Mouse (Mus musculus) embryonic facial prominence, embryonic 11.5 days (tissue): Measurements from ENCODE around the gene Odf2. TPM values are rescaled to one million over a fixed set of nuclear protein-coding genes. Genes with fewer than 3 reads are reported as not detected.

Experiments used
- ATAC-seq: fragments of 200-750 bp; cut with Nextera tagmentation; replicated peaks from 2 replicates; pipeline ENCODE4 v1.8.0; 2017; ENCODE audit warnings: low read depth; ENCODE audit not compliant: insufficient number of reproducible peaks, low FRiP score, low TSS enrichment
- DNase-seq: peaks from one replicate; pipeline ENCODE4 v3.0.0-alpha.2; 2015; ENCODE audit warnings: low spot score
- H3K27ac ChIP-seq: fragments of 300-500 bp; sonication (generic); replicated peaks from 2 replicates; pipeline ENCODE4 v1.5.1; 2014; ENCODE audit warnings: mild to moderate bottlenecking, low read depth, low read length, control low read depth
- H3K27me3 ChIP-seq: fragments of 300-500 bp; sonication (generic); 2 replicates; pipeline ENCODE4 v1.6.1; 2014; ENCODE audit warnings: mild to moderate bottlenecking, low read length, moderate library complexity, mixed read lengths; ENCODE audit not compliant: control insufficient read depth, insufficient read depth
- H3K36me3 ChIP-seq: fragments of 300-500 bp; sonication (generic); replicated peaks from 2 replicates; pipeline ENCODE4 v1.6.1; 2014; ENCODE audit warnings: low read depth, mild to moderate bottlenecking, low read length, moderate library complexity, mixed read lengths; ENCODE audit not compliant: control insufficient read depth, insufficient read depth
- H3K4me1 ChIP-seq: fragments of 300-500 bp; sonication (generic); 2 replicates; pipeline ENCODE4 v1.6.1; 2014; ENCODE audit warnings: low read length, mixed read lengths; ENCODE audit not compliant: control insufficient read depth, insufficient read depth
- H3K4me2 ChIP-seq: fragments of 300-500 bp; sonication (generic); 2 replicates; pipeline ENCODE4 v1.6.1; 2014; ENCODE audit warnings: low read depth, mild to moderate bottlenecking, control low read depth, low read length, moderate library complexity
- H3K4me3 ChIP-seq: fragments of 300-500 bp; sonication (generic); 2 replicates; pipeline ENCODE4 v1.5.1; 2014; ENCODE audit warnings: low read depth, low read length, control low read depth
- H3K9ac ChIP-seq: fragments of 300-500 bp; sonication (generic); replicated peaks from 2 replicates; pipeline ENCODE4 v1.6.1; 2014; ENCODE audit warnings: mild to moderate bottlenecking, control low read depth, low read length
- H3K9me3 ChIP-seq: fragments of 300-500 bp; sonication (generic); replicated peaks from 2 replicates; pipeline ENCODE4 v1.6.1; 2016; ENCODE audit warnings: mild to moderate bottlenecking, low read length, inconsistent platforms, mixed read lengths; ENCODE audit not compliant: control insufficient read depth
- WGBS: fragments of 180-500 bp; shearing (Covaris S2); extraction: QIAGEN DNeasy Blood & Tissue Kit; methylation state at CpG from one replicate; pipeline ENCODE4 v1.1.7; 2014; 5-methylcytosine and 5-hydroxymethylcytosine counted together
- microRNA-seq: library from miRNA; unstranded; fragments of <30 nt; microRNA quantifications from one replicate; pipeline ENCODE4, GENCODE M21; 2016; ENCODE audit warnings: borderline number of aligned reads
- polyA plus RNA-seq: library from polyadenylated mRNA; unstranded; fragments of >200 nt; fragmentation: Nextera tagmentation; extraction: Ambion mirVana; gene quantifications from 2 replicates; pipeline ENCODE4 v1.2.1, GENCODE M21; 2014

Odf2 gene
- polyA plus RNA-seq, 1 experiment from 2014 or later, result 69.8 TPM

DNA sequence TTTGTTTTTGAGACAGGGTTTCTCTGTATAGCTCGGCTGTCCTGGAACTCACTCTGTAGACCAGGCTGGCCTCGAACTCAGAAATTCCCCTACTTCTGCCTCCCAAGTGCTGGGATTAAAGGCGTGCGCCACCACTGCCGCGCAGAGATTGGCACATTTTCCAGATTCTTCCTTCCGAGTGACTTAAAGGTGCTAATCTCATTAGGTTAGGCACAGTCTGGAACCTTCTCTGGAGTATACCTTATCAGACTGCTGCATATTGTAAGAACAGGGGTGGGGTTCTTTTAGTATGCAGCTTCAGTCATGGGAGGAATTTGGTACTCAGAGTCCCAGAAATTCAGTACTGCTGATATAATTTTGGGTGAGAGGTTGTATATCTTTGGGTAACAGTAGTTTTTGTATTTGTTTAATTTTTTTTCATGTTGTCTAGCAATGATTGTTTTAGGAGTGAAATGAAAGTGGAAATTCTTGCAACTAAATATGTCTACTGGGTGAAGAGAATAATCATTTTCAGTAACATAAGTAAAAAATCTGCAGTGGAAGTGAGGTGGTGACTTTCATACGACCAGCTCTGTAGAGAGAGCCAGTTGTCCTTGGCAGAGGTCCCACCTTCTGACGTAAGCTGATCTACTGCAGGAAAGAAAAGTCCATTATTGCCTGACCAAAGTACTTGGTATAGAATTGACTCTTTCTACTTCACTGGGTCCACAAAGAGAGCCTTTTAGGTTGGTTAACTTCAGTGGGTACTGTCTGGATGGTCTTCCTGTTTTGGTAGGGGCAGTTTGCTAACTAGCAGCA, 83.0 kb downstream of the Odf2 start:
- WGBS, result 88% methylated on average over 9 of the region's 9 CpGs

DNA sequence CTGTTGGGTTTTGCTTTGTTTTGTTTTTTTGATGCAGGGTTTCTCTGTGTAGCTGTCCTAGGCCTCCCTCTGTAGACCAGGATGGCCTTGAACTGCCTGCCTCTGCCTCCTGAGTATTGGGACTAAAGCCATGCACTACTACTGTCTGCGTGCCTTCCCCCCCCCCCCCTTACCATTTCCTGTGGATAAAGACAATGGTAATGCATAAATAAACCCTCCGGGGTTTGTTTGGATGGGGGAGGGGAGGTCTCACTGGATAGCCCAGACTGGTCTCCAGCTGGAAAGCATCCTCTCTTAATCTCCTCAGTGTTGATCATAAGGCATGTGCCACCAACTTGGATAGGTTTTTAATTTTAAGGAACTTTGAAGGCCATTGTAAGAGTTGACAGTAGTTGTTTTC, 84.5 kb downstream of the Odf2 start:
- ATAC-seq, result no peak
- 9% methylated on average over 2 of the region's 2 CpGs for WGBS

More for the DNA sequence above, 83.0 kb downstream of the Odf2 start:
- Histone ChIP-seq H3K4me3 (no peak overlapping the region), H3K36me3 (no peaks in the 10 kb centered on the region; the same call in 1 of the 2 replicates), H3K27ac (no peak overlapping the region), H3K4me2 (no peak overlapping the region), H3K9me3 (no peaks in the 10 kb centered on the region), H3K27me3 (no peaks in the 10 kb centered on the region), H3K4me1 (no peaks in the 10 kb centered on the region), H3K9ac (no peak overlapping the region)
- DNase-seq (no peak), ATAC-seq (no peak)

DNA sequence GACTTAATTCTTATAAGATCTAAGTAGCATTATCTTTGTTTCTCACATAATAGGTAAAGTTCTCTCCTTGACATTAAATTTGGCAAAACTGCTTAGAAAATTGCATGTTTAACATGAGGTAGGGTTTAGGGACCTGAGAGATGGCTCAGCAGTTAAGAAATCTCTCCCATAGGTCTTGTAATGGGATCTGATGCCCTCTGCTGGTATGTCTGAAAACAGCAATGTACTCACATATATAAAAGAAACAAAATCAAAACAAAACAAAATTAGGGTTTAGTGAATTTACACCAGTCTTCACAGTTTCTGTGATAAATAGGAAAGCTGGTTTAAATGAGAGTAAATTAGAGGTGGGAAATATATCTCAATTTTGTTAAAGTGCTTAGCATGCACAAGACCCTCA, 88.3 kb downstream of the Odf2 start:
- Histone ChIP-seq H3K4me2 (no peak overlapping the region), H3K9me3 (no peaks in the 10 kb centered on the region), H3K4me1 (no peaks in the 10 kb centered on the region), H3K9ac (no peak overlapping the region), H3K36me3 (no peaks in the 10 kb centered on the region; the same call in none of the 2 replicates), H3K27me3 (no peaks in the 10 kb centered on the region), H3K27ac (no peak overlapping the region), H3K4me3 (no peak overlapping the region)
- DNase-seq (peak; percentile 74), ATAC-seq (no peak)

More for the DNA sequence above, 84.5 kb downstream of the Odf2 start:
- no peak for DNase-seq
- no peaks in the 10 kb centered on the region for H3K27me3 ChIP-seq
- H3K4me2 ChIP-seq, result no peak overlapping the region
- no peak overlapping the region for H3K9ac ChIP-seq
- H3K9me3 ChIP-seq, result no peaks in the 10 kb centered on the region
- no peak overlapping the region for H3K4me3 ChIP-seq
- no peak overlapping the region for H3K27ac ChIP-seq
- H3K36me3 ChIP-seq, result no peaks in the 10 kb centered on the region; the same call in 1 of the 2 replicates
- H3K4me1 ChIP-seq, result no peaks in the 10 kb centered on the region

DNA sequence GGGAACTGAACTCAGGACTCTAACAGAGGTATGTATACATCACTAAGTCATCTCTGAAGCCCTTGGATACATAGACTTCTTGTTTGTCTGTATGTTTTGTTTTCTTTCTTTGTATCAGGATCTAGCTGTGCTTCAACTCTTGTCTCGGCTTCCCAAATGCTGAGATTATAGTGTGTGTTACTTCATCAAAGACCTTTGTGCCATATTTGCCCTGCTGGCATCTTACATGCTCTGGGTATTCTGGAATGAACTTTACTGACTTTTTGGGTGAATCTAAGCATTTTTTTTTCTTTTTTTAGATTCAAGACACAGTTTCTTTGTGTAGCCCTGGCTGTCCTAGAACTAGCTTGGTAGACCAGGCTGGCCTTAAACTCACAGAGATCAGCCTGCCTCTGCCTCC, 91.6 kb downstream of the Odf2 start:
- no peak overlapping the region for H3K4me3 ChIP-seq
- no peaks in the 10 kb centered on the region for H3K4me1 ChIP-seq
- no peaks in the 10 kb centered on the region for H3K27me3 ChIP-seq
- H3K36me3 ChIP-seq, result peaks cover 3% of the 10 kb centered on the region
- ATAC-seq (no peak), DNase-seq (no peak)
- no peak overlapping the region for H3K9ac ChIP-seq
- H3K4me2 ChIP-seq, result no peak overlapping the region
- no peaks in the 10 kb centered on the region for H3K9me3 ChIP-seq
- H3K27ac ChIP-seq, result no peak overlapping the region
- WGBS, result 88% methylated on average over 1 of the region's 1 CpGs

Small RNA genes lying within 50 kb of the gene (microRNA-seq; reads per million reads assigned to microRNA genes)
- gene Mir219a-2 (not detected), gene Mir219b (not detected)

Other genes starting within 250 kb of the Odf2 start
- gene Gm13420, start 137.5 kb upstream of the Odf2 start, polyA plus RNA-seq, result 0.25 TPM in 1 of 2 replicates, not detected in the other
- gene Gm13547, start 129.9 kb upstream of the Odf2 start, polyA plus RNA-seq, result not detected in 2 replicates
- 34.6 and 39.2 TPM in 2 replicates for gene Coq4, start 101.7 kb upstream of the Odf2 start, polyA plus RNA-seq
- gene Trub2, start 100.7 kb upstream of the Odf2 start, polyA plus RNA-seq, result 29.1 and 32.3 TPM in 2 replicates
- 11.0 and 11.3 TPM in 2 replicates for gene Slc27a4, start 86.6 kb upstream of the Odf2 start, polyA plus RNA-seq
- 17.6 and 18.4 TPM in 2 replicates for gene Urm1, start 69.1 kb upstream of the Odf2 start, polyA plus RNA-seq
- gene Cercam, start 20.1 kb upstream of the Odf2 start, polyA plus RNA-seq, result 6.1 and 7.5 TPM in 2 replicates
- 56.8 and 57.7 TPM in 2 replicates for gene Gle1, start 46.2 kb downstream of the Odf2 start, polyA plus RNA-seq
- 104 and 108 TPM in 2 replicates for gene Sptan1, start 76.3 kb downstream of the Odf2 start, polyA plus RNA-seq
- gene Wdr34, start 159.7 kb downstream of the Odf2 start, polyA plus RNA-seq, result 29.7 and 29.8 TPM in 2 replicates
- gene Set, start 168.2 kb downstream of the Odf2 start, polyA plus RNA-seq, result 705 and 768 TPM in 2 replicates
- gene Pkn3, start 188.5 kb downstream of the Odf2 start, polyA plus RNA-seq, result 7.8 and 8.8 TPM in 2 replicates
- 30.9 and 31.6 TPM in 2 replicates for gene Zdhhc12, start 204.4 kb downstream of the Odf2 start, polyA plus RNA-seq
- gene Zer1, start 235.4 kb downstream of the Odf2 start, polyA plus RNA-seq, result 5.2 and 5.3 TPM in 2 replicates
- gene Tbc1d13, start 244.5 kb downstream of the Odf2 start, polyA plus RNA-seq, result 11.0 and 14.1 TPM in 2 replicates